Mouse (Mus musculus): ENCODE results near the gene Prepl.

- no peak for TF ChIP-seq CTCF (IDR thresholded peaks at IDR 0.05; ENCODE audit: low read depth)
- TF ChIP-seq EP300 (IDR thresholded peaks at IDR 0.05; ENCODE audit: low read depth) = no peak
These were observed 61.8 kb downstream of the Prepl start, which contains the start of gene Slc3a1 for GRCm38 (mm10) chr17:85028093-85028739.

All from liver, postnatal 0 days (tissue).